Mouse (Mus musculus): Measurements from ENCODE around the gene Ank2. TPM values are rescaled to one million over a fixed set of nuclear protein-coding genes. Genes with fewer than 3 reads are reported as not detected.

Gene Ank2
- total RNA-seq, 2 experiments from 2014 or later, result 1,080 to 1,091 TPM

- no peak for DNase-seq (ENCODE audit: extremely low spot score in 1 of 2, low spot score in 2 of 2)
- intact Hi-C loops (cut with DNase I), result no loop called here
These were observed 229.5 kb downstream of the Ank2 start for GRCm38 (mm10) chr3:127269616-127270015.

GRCm38 (mm10) chr3:127267846-127268245 is 231.3 kb downstream of the Ank2 start:
- intact Hi-C loops (cut with DNase I), result no loop called here

GRCm38 (mm10) chr3:127265732-127266131 is 233.4 kb downstream of the Ank2 start:
- peak in 1 of 2 experiments; percentile 44 for DNase-seq (ENCODE audit: extremely low spot score in 1 of 2, low spot score in 2 of 2)
- intact Hi-C loops (cut with DNase I), result no loop called here

More at GRCm38 (mm10) chr3:127267846-127268245, 231.3 kb downstream of the Ank2 start:
- DNase-seq (ENCODE audit: extremely low spot score in 1 of 2, low spot score in 2 of 2), result no peak

DNA sequence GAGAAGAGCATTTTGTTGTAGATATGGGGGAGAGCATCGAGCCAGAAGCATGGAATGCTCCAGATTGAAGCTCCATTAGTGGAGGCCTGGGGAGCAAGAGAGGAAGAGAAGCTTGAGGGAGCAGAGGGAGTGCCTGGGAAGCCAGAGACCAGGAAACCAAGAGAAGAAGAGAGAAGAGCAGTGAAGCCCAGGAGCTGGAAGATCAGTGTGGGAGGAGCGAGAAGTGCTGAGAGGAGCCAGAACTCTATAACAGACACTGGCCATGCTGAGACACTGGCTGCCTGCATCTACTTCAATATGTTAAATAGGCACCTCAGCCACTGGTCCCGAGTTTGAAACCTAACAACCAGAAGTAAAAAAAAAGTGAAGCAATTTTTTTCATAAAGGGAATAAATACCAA is 234.0 kb downstream of the Ank2 start:
- no peak for DNase-seq (ENCODE audit: extremely low spot score in 1 of 2, low spot score in 2 of 2)
- intact Hi-C loops (cut with DNase I), result no loop called here

DNA sequence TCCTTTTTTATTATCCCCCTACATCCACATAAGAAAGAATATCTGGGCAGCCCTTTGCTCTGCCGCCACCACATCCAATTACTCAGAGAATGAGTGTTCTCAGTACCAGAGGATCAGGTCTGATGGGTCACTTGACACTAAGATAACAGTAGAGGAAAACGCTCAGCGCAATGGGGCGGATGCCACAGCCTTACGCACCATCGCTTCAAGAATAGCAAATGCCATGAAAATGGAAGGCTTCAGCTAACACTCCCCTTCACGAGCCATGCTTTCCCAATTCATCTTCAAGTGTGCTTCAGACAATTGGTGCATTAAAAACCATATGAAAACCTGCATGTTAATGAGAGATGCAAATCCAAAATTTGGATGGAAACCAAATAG is 238.4 kb downstream of the Ank2 start:
- no peak for DNase-seq (ENCODE audit: extremely low spot score in 1 of 2, low spot score in 2 of 2)
- intact Hi-C loops (cut with DNase I), result no loop called here

- no peak for DNase-seq (ENCODE audit: extremely low spot score in 1 of 2, low spot score in 2 of 2)
- intact Hi-C loops (cut with DNase I), result no loop called here
These were observed 239.0 kb downstream of the Ank2 start for GRCm38 (mm10) chr3:127260007-127260785.

DNA sequence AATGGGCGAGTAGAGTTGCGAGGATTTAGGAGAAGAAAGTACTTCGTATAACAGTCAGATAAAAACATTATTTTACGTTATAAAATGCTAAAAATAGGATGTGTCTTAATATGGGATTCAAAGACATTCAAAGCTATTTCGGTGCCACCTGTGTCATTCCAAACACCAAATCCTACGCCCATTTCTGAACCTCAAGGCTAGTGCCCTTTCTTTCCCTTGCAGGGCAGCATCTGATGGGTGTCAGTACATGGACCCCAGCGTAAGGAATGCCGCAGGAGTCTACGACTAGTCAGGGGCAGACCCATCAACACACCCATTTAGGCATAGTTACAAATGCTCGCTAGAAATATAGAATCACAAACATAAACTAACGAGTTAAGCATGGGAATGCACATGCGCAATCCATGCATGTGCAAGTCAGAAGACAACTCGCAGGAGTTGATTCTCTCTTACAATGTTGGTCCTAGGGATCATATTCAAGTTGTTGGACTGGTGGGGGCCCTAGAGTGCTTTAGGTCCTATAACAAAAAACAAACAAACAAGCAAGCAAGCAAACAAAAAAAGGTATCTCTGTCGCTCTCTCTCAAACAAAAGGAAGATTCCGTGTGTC is 240.6 kb downstream of the Ank2 start:
- no peak for DNase-seq (ENCODE audit: extremely low spot score in 1 of 2, low spot score in 2 of 2)

GRCm38 (mm10) chr3:127257969-127258368 is 241.2 kb downstream of the Ank2 start:
- DNase-seq (ENCODE audit: extremely low spot score in 1 of 2, low spot score in 2 of 2), result peak in 1 of 2 experiments; percentile 32
- intact Hi-C loops (cut with DNase I), result no loop called here

More for the DNA sequence above, 240.6 kb downstream of the Ank2 start:
- intact Hi-C loops (cut with DNase I), result no loop called here

DNA sequence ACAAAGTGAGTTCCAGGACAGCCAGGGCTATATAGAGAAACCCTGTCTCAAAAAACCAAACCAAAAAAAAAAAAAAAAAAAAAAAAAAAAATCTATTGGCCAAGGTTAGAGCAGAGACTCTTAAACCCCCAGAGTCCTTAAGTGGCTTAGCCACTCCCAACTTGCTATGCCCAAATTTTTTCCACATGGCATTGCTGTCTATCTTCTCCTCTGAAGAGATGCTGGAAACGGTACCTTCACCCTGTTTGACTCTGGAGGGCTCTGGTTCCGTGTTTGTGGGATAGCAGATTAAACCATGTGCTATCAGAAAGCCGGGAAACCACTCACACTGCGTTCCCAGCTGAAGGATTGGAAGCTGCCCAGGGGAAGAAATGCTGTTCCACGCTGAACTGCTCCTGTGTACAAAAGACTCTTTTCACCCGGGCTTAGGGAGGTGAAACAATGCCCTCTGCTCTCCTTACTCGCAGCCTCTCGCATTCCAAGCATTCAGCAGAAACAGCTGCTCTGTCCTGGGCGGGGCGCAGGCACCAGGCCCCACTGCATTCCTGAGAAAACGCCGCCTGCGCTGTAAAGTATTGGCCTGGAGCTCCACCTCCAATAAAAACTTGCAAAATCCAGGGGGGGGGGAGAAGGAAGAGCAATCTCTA is 241.7 kb downstream of the Ank2 start:
- peak; percentile 37 to 81 for DNase-seq (ENCODE audit: extremely low spot score in 1 of 2, low spot score in 2 of 2)
- intact Hi-C loops (cut with DNase I), result no loop called here

DNA sequence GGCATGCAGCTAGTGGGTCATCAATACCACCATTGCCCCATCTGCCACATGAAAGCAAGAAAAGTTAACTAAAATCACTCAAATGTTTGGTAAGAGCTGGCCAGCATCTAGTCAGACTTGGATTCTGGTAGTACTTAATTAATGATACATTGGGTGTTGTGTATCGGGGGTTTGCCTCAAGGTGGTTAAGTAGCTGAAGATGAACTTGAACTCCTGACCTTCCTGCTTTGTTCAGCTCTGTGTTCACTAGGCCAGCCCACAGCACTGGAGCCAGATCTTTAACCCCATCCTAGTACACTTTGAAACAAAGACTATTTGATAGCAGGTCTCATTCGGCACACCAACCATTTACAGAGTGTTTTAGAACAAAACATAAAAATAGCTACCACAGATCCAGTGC is 242.5 kb downstream of the Ank2 start:
- intact Hi-C loops (cut with DNase I), result no loop called here
- DNase-seq (ENCODE audit: extremely low spot score in 1 of 2, low spot score in 2 of 2), result no peak

DNA sequence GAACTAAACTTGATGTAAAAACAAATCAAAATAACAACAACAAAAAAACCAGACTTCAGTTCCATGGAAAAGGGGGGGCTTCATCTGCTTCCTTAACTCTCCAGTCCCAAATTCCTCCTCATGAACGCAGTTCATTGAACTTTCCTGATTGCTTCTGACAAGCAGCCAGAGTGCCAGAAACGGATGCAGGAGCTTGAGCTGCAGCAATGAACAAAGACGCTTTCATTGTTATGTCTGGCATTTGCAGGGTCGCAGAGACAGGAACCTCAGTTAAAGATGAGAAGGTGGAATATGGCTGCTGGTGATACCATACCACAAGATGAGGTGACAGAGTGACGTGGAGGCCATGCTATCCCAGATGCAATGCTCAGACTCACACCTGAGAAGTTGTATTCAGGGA is 248.2 kb downstream of the Ank2 start:
- DNase-seq (ENCODE audit: extremely low spot score in 1 of 2, low spot score in 2 of 2), result no peak
- intact Hi-C loops (cut with DNase I), result no loop called here

- intact Hi-C loops (cut with DNase I), result no loop called here
- no peak for DNase-seq (ENCODE audit: extremely low spot score in 1 of 2, low spot score in 2 of 2)
These were observed 250.5 kb downstream of the Ank2 start for GRCm38 (mm10) chr3:127248611-127249010.

GRCm38 (mm10) chr3:127246989-127247708 is 252.0 kb downstream of the Ank2 start:
- DNase-seq (ENCODE audit: extremely low spot score in 1 of 2, low spot score in 2 of 2), result no peak
- intact Hi-C loops (cut with DNase I), result no loop called here

- DNase-seq (ENCODE audit: extremely low spot score in 1 of 2, low spot score in 2 of 2), result no peak
- intact Hi-C loops (cut with DNase I), result no loop called here
These were observed 255.1 kb downstream of the Ank2 start for GRCm38 (mm10) chr3:127243928-127244642.

DNA sequence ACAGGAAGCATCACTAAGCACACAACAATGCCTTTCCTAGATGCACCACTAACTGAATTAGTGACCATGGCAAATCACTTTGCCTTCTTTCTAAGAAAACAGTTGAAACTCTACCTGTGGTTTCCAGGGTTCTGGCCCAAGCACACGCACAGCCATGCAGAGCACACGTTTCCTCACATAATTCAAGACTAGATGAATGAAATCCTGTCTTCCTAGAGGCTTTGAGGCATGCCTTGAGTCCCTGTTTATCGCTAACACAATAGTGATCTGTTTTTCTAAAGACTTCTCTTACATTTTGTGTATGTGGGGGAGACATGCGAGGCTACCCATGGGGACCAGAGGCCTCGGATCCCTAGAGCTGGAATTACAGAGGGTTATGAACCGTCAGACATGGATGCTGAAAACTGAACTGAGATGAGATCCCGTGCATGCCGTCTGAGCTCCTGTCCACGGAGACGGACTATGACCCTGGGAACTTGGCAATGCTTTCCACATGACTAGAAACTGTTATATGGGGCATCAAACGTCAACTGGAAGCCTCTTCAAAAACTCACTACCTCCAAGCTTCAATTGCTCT is 256.8 kb downstream of the Ank2 start:
- intact Hi-C loops (cut with DNase I), result no loop called here
- DNase-seq (ENCODE audit: extremely low spot score in 1 of 2, low spot score in 2 of 2), result no peak

- DNase-seq (ENCODE audit: extremely low spot score in 1 of 2, low spot score in 2 of 2), result no peak
- intact Hi-C loops (cut with DNase I), result no loop called here
These were observed 263.9 kb downstream of the Ank2 start for GRCm38 (mm10) chr3:127235271-127235670.

DNA sequence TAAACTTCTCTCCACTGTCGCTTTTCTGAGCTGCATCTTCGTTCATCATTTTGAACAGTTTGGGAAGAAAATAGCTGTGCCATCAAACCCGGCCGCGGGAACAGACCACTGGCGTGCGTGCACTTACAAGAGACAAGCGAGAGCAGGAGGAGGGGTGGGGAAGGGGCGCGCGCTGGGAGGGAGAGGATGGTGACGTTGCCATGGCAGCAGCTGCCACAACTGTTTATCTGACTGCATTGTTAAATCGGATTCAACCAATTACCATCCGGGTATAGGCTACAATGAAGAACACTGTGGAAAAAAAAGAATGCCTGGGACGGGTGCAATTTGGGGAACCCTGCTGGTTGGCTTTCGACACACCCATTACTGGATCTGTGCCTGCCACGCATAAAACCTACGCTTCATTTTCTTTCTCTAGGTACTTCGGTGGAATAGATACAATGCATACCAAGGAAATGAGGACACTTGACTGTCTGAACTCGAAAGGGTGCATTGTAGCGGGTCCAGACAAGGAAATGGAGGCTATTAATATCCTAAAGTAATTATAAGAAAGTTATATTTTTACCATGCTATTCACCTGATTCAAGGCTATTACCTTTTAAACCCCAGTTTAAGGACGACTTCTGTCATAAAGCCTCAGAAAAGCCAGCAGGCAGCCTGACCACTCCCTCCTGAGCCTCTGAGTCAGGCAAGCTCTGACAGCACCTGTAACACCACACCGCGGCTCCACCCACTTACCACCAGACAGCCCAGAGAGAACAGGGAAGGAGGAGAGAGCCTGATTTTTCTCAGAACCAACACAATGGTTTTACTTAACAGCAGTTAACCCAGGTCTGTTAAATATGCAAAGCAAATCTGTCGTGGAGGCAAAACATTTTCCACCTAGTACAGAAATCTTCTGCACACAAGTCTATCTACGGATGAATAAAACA is 273.1 kb downstream of the Ank2 start:
- DNase-seq (ENCODE audit: extremely low spot score in 1 of 2, low spot score in 2 of 2), result peak; percentile 62 to 70
- intact Hi-C loops (cut with DNase I), result no loop called here

Data from left cerebral cortex, postnatal 10 days (tissue).